Mouse (Mus musculus) hindbrain, embryonic 12.5 days (tissue): Measurements from ENCODE around the gene Kif2c. TPM values are rescaled to one million over a fixed set of nuclear protein-coding genes. Genes with fewer than 3 reads are reported as not detected.

Source experiments
- ATAC-seq: fragments of 200-750 bp; cut with Nextera tagmentation; 2 replicates; pipeline ENCODE4 v1.8.0; 2017; ENCODE audit warnings: moderate TSS enrichment; ENCODE audit not compliant: low FRiP score
- H3K27ac ChIP-seq: fragments of 300-500 bp; sonication (generic); 2 replicates; pipeline ENCODE4 v1.5.1; 2016; ENCODE audit warnings: mild to moderate bottlenecking
- H3K27me3 ChIP-seq: fragments of 300-500 bp; sonication (generic); 2 replicates; pipeline ENCODE4 v1.6.1; 2016; ENCODE audit warnings: mild to moderate bottlenecking
- H3K36me3 ChIP-seq: fragments of 300-500 bp; sonication (generic); 2 replicates; pipeline ENCODE4 v1.6.1; 2016; ENCODE audit warnings: mild to moderate bottlenecking
- H3K4me1 ChIP-seq: fragments of 300-500 bp; sonication (generic); 2 replicates; pipeline ENCODE4 v1.6.1; 2016
- H3K4me2 ChIP-seq: fragments of 300-500 bp; sonication (generic); replicated peaks from 2 replicates; pipeline ENCODE4 v1.6.1; 2016; ENCODE audit warnings: mild to moderate bottlenecking
- H3K4me3 ChIP-seq: fragments of 300-500 bp; sonication (generic); 2 replicates; pipeline ENCODE4 v1.5.1; 2016; ENCODE audit warnings: mild to moderate bottlenecking
- H3K9ac ChIP-seq: fragments of 300-500 bp; sonication (generic); 2 replicates; pipeline ENCODE4 v1.6.1; 2016; ENCODE audit warnings: mild to moderate bottlenecking, moderate library complexity
- H3K9me3 ChIP-seq: fragments of 300-500 bp; sonication (generic); replicated peaks from 2 replicates; pipeline ENCODE4 v1.6.1; 2016; ENCODE audit warnings: mild to moderate bottlenecking
- WGBS: fragments of 180-500 bp; shearing (Covaris S2); methylation state at CpG from one replicate; pipeline ENCODE4 v1.1.7; 2016; 5-methylcytosine and 5-hydroxymethylcytosine counted together
- polyA plus RNA-seq: library from polyadenylated mRNA; unstranded; fragments of >200 nt; fragmentation: Nextera tagmentation; extraction: Ambion mirVana; gene quantifications from 2 replicates; pipeline ENCODE4 v1.2.1, GENCODE M21; 2016

The Kif2c gene
- polyA plus RNA-seq, 1 experiment from 2014 or later, result 55.6 TPM

DNA sequence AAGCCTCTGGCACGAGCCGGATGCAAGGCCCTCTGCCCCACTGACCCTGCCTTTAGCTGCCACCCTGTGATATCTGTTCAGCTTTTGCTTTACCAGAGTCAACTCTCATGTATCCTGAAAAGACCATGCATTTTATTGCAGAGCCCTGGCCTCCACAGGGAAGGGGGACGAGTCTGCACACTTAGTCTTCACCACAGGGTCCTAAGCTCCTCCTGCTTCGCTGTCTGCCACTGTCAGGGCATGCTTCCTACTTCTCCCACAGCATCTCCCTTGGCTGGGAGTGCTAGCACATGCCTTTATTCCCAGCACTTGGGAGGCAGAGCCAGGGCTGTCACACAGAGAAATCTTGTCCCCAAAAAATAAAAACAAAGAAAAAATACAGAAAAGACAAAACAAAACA lies 21.3 kb downstream of the Kif2c start:
- ATAC-seq, result no peak
- Histone ChIP-seq H3K27me3 (no peaks in the 10 kb centered on the region), H3K9me3 (no peaks in the 10 kb centered on the region), H3K4me3 (no peak overlapping the region), H3K27ac (no peak overlapping the region), H3K4me1 (no peaks in the 10 kb centered on the region), H3K36me3 (peaks cover 47% of the 10 kb centered on the region), H3K9ac (no peak overlapping the region), H3K4me2 (no peak overlapping the region)
- WGBS, result 74% methylated on average over 4 of the region's 4 CpGs

DNA sequence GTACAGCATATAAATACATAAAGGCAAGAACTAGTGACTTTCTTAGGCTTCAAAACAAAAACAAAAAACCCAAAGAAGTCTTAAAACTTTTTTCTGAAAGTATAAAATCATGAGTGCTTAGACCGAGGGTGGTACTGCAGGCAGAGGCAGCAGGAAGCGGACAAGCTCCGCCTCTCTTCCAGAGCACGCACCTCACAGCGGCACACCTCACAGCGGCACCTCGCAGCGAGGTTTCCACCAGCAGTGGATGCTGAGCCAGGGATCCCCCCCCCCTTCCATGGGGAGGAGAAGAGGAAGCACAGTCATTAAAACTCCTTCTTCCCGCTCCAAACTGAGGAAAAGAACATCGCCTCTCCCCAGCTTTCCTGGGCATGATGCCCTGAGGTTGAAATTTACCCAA lies 22.8 kb downstream of the Kif2c start:
- no peaks in the 10 kb centered on the region for H3K9me3 ChIP-seq
- H3K27me3 ChIP-seq, result no peaks in the 10 kb centered on the region
- 0 out of 2 replicates have a peak, but pooled peaks cover 5% of the 10 kb centered on the region for H3K4me1 ChIP-seq
- H3K36me3 ChIP-seq, result peaks cover 35% of the 10 kb centered on the region
- H3K9ac ChIP-seq, result no peak overlapping the region
- no peak overlapping the region for H3K4me2 ChIP-seq
- 80% methylated on average over 10 of the region's 10 CpGs for WGBS
- ATAC-seq, result no peak
- H3K27ac ChIP-seq, result no peak overlapping the region
- H3K4me3 ChIP-seq, result no peak overlapping the region

DNA sequence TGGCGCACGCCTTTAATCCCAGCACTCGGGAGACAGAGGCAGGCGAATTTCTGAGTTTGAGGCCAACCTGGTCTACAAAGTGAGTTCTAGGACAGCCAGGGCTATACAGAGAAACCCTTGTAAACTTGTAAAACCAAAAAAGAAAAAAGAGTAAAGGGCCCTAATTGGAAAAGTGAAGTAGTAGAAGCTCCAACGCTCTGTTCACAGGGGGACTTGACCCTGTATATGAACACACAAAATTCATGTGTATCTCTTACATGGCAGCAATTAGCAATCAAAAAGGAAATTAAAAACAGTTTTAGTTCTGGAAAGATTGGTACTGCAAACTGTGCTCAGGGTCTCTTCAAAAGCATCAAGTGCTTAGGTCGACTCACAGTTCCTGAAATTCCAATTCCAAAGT lies 26.1 kb downstream of the Kif2c start:
- Histone ChIP-seq H3K27me3 (no peaks in the 10 kb centered on the region), H3K9me3 (no peaks in the 10 kb centered on the region), H3K4me1 (peaks cover 17% of the 10 kb centered on the region; the same call in 1 of the 2 replicates), H3K9ac (peak overlapping the region; percentile 97), H3K36me3 (peaks cover 42% of the 10 kb centered on the region), H3K4me3 (peak overlapping the region; percentile 95), H3K27ac (no peak overlapping the region), H3K4me2 (peak overlapping the region; percentile 93)
- no peak; the same call in 1 of the 2 replicates for ATAC-seq
- whole genome bisulfite sequencing, result 26% methylated on average over 6 of the region's 6 CpGs

DNA sequence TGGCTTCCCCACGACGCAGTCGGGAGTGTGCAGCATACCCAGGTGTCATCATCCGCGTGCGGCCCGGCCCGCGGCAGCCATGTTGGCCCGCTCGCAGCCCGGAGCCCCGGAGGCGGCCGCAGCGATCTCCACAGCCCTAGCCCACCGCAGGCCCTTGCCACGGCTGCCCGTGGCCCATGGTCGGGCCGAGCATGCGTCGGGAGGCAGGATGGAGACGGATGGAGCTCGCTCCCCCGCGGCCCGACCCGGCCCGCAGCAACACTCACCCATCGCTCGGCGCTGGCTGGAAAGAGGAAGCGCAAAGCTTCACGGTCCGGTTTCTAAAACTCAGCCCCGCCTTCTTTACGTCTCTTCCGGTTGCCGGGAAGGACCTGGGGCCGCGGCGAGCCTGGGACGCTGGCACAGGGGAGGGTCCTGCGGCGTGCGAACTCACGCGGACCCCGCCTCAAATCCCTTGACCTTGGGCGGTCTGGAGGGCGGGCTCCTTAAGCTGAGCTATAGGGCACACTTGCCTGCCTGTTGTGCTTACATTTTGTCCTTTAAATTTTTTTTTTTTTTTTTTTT lies 26.6 kb downstream of the Kif2c start, which contains the start of gene Rps8:
Gene Rps8 (minus strand): TSS at position 452 of the 564 bp plus-strand sequence.
- ATAC-seq, result peak; percentile 93

DNA sequence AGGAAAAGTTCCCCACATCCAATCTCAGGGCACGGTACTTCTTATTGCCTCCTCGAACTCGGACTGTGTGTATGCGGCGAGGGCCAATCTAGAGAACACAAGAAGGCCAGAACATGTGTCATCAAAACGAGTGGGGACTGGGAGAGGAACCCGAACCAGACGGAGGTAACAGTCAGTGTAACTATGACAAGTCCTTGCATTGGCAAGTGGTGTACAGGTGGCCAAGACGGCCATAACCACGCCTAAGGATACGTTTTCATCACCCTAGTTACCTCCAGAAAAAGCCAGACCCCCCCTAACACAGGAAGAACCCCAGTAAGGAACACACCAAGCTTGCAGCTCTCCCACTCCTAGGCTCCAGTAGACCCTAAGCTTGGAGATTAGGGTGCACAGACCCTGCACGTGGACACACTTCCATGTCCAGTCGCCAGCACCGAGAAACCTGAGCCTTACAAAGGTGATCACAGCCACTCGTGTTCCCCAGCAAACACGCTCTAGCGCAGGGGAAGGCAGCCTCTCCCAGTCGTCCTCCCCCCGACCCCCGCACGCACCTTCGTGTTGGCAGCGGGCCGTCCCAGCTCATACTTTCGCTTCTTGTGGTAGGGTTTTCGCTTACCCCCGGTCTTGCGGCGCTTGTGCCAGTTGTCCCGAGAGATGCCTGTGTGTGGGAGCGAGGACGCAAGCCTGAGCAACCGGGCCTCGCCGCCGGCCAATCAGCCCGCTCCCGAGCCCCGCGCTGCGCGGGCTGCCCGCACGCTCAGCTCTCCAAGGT lies 27.2 kb downstream of the Kif2c start:
- WGBS, result 3% methylated on average over 44 of the region's 44 CpGs
- Histone ChIP-seq H3K9ac (peak overlapping the region; percentile 97), H3K9me3 (no peaks in the 10 kb centered on the region), H3K4me1 (peaks cover 17% of the 10 kb centered on the region; the same call in 1 of the 2 replicates), H3K4me2 (peak overlapping the region; percentile 93), H3K4me3 (peak overlapping the region; percentile 95), H3K27ac (peak overlapping the region; percentile 95), H3K36me3 (peaks cover 51% of the 10 kb centered on the region), H3K27me3 (no peaks in the 10 kb centered on the region)
- ATAC-seq, result no peak; the same call in 1 of the 2 replicates

More for the DNA sequence above, 26.6 kb downstream of the Kif2c start, which contains the start of gene Rps8:
- Histone ChIP-seq H3K9ac (peak within 1 kb of the TSS; percentile 97), H3K9me3 (no peaks in the 10 kb centered on the region), H3K4me1 (peaks cover 17% of the 10 kb centered on the region; the same call in 1 of the 2 replicates), H3K36me3 (peaks cover 47% of the 10 kb centered on the region), H3K4me2 (peak within 1 kb of the TSS; percentile 93), H3K27ac (peak within 1 kb of the TSS; percentile 95), H3K27me3 (no peaks in the 10 kb centered on the region), H3K4me3 (peak within 1 kb of the TSS; percentile 95)
- under 1% methylated on average over 41 of the region's 52 CpGs for WGBS

DNA sequence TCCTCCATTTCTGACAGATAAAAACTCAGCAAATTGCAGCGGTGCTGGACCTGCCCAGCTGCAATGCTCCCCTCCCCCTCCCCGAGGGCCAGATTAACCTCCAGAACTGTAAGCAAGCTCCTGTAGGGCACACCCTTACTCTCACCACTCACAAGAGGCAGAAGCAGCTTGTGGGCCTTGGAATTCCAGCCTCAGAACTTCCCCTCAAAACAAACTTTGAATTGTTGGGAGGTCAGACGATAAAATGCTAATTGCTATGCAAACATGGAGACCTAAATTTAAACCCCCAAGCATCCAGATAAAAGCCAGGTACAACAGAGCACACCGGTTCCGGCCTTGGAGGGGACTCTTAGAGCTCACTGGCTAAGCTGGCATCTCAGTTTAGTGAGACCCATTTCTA lies 29.7 kb downstream of the Kif2c start:
- WGBS, result 83% methylated on average over 5 of the region's 5 CpGs
- no peak overlapping the region for H3K4me3 ChIP-seq
- H3K27ac ChIP-seq, result no peak overlapping the region
- no peak overlapping the region for H3K4me2 ChIP-seq
- peaks cover 66% of the 10 kb centered on the region for H3K36me3 ChIP-seq
- H3K9me3 ChIP-seq, result no peaks in the 10 kb centered on the region
- ATAC-seq, result no peak
- no peak overlapping the region for H3K9ac ChIP-seq
- no peaks in the 10 kb centered on the region for H3K27me3 ChIP-seq
- H3K4me1 ChIP-seq, result peaks cover 17% of the 10 kb centered on the region; the same call in 1 of the 2 replicates

DNA sequence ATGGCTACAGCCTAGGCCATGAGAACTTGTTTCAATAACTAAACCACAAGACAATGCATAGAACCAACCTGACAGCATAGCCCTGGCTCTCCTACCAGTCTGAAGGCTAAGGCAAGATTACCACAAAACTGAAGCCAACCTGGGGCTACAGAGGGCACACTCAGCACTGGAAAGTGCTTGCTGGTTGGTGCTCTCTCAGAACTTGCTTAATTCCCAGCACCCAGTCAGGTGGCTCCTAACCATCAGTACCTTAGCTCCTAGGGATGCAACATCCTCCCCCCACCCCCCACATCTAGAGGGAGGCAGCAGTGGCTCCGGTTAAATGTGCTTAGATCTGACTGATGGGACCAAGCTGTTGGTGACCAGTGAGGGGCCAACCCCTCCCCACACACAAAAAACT lies 31.0 kb downstream of the Kif2c start:
- Histone ChIP-seq H3K27ac (no peak overlapping the region), H3K4me1 (peaks cover 17% of the 10 kb centered on the region; the same call in 1 of the 2 replicates), H3K4me2 (no peak overlapping the region), H3K36me3 (peaks cover 66% of the 10 kb centered on the region), H3K9ac (no peak overlapping the region), H3K9me3 (no peaks in the 10 kb centered on the region), H3K4me3 (no peak overlapping the region), H3K27me3 (no peaks in the 10 kb centered on the region)
- 80% methylated on average over 1 of the region's 1 CpGs for WGBS
- ATAC-seq, result no peak

DNA sequence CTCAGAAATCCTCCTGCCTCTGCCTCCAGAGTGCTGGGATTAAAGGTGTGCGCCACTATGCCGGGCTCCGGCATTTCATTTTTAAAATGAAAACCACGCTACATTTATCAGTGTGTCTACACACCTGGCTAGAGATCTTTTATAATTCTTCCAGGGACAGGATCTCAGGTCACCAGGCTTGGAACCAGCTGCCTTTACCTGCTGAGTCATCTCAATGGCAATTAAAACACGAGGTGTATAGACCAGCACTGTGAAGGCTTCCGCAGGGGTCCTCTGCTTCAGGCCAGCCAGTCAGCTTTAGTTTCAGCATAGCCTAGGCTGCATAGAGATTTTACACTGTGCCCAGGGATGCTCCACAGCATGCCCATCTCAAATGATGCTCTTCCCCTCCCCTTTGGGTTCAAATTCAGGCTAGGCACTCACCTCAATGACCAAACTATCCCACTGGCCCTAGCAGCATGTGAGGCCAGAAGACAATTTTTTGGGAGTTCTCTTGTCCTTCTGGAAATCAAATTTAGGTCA lies 32.2 kb downstream of the Kif2c start:
- Histone ChIP-seq H3K4me3 (no peak overlapping the region), H3K4me1 (peaks cover 17% of the 10 kb centered on the region; the same call in 1 of the 2 replicates), H3K27me3 (no peaks in the 10 kb centered on the region), H3K36me3 (peaks cover 66% of the 10 kb centered on the region), H3K4me2 (no peak overlapping the region), H3K9ac (no peak overlapping the region), H3K27ac (no peak overlapping the region), H3K9me3 (no peaks in the 10 kb centered on the region)
- no peak for ATAC-seq
- WGBS, result 87% methylated on average over 6 of the region's 6 CpGs

DNA sequence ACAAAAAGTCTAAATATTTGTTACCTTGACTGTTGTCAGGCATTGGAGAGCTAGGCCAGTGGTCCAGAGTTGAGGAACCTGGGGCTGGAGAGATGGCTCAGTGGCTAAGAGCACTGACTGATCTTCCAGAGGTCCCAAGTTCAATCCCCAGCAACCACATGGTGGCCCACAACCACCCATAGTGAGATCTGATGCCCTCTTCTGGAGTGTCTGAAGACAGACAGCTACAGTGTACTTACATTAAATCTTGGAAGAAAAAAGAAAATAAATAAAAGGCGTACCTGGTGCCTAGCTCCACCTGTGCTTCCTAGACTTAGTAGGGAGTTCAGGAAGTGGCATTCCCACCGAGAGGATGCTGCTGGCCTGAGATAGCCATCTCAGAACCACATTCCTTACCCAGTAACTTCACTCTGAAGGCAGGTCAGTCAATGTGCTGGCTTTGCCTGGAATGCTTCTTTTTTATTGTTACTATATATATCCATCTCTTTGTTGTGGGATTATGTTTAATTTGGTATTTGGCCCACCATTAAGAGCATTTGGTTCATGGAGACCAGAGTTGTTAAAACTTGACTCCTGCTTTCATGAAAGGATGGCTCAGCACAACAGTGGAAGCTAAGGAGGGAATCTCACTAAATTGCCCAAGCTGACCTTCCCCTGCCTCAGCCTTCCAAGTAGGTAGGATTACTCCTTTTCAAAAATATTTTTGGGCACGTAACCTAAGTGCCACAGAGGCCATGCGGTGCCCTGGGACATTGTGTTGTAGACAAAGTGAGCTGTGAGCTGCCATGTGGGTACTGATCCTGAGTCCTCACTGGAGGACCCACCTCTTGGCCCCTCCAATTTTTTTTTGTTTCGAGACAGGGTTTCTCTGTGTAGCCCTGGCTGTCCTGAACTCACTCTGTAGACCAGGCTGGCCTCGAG lies 32.9 kb downstream of the Kif2c start:
- no peak overlapping the region for H3K9ac ChIP-seq
- H3K36me3 ChIP-seq, result peaks cover 62% of the 10 kb centered on the region
- H3K27me3 ChIP-seq, result no peaks in the 10 kb centered on the region
- no peak overlapping the region for H3K4me3 ChIP-seq
- no peaks in the 10 kb centered on the region for H3K9me3 ChIP-seq
- peaks cover 11% of the 10 kb centered on the region; the same call in 1 of the 2 replicates for H3K4me1 ChIP-seq
- WGBS, result 72% methylated on average over 6 of the region's 6 CpGs
- H3K4me2 ChIP-seq, result no peak overlapping the region
- no peak overlapping the region for H3K27ac ChIP-seq
- ATAC-seq, result no peak

DNA sequence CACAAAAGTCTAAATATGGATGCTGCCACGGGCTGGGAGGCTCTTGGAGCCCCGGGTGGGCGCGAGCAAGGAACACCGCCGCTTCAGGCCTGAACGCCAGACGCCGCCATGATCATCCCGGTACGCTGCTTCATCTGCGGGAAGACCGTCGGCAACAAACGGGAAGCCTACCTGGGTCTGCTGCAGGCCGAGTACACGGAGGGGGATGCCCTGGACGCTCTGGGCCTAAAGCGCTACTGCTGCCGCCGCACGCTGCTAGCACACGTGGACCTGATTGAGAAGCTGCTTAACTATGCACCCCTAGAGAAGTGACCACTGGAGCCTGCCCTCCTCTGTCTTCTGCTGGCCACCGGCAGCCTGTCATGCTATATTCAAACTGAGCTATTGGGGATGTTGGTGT lies 33.6 kb downstream of the Kif2c start:
- peaks cover 4% of the 10 kb centered on the region; the same call in 1 of the 2 replicates for H3K4me1 ChIP-seq
- no peak overlapping the region for H3K4me3 ChIP-seq
- H3K27ac ChIP-seq, result no peak overlapping the region
- peaks cover 54% of the 10 kb centered on the region for H3K36me3 ChIP-seq
- H3K9ac ChIP-seq, result no peak overlapping the region
- ATAC-seq, result no peak
- H3K4me2 ChIP-seq, result no peak overlapping the region
- no peaks in the 10 kb centered on the region for H3K27me3 ChIP-seq
- H3K9me3 ChIP-seq, result no peaks in the 10 kb centered on the region
- 70% methylated on average over 24 of the region's 24 CpGs for WGBS

DNA sequence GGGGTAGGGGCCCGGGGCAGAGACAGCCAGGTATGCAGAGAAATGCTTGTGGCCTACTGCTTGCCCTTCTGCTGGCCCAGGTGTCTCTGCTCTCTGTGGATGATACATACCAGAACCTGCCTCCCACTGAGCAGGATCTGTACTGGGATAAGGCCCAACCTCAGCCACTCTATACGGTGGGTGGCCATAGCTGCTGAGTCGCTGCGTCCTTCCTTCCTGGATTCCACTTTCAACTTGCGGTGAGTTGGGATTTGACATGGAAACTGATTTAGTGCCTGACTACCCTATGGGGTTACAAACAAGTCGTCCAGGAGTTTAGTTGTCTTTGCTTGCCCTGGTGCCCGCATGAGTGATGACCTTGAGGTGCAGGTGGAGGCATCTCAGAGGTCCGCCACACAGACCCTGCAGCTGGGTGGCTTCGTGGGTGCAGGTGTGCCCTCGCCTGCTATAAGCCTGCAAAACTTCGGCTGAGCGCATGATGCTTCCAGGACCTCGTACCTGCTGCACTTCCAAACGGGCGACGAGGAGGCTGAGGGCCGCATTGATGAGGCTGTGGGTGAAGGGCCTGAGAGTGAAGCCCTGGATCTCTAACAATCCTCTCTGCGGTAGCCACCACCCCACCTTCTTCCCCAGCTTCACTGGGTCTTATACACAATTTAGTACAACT lies 34.3 kb downstream of the Kif2c start:
- Histone ChIP-seq H3K36me3 (peaks cover 48% of the 10 kb centered on the region), H3K4me2 (no peak overlapping the region), H3K9me3 (no peaks in the 10 kb centered on the region), H3K27me3 (no peaks in the 10 kb centered on the region), H3K4me1 (no peaks in the 10 kb centered on the region), H3K4me3 (no peak overlapping the region), H3K27ac (no peak overlapping the region), H3K9ac (no peak overlapping the region)
- 87% methylated on average over 18 of the region's 18 CpGs for WGBS
- no peak for ATAC-seq
